Mouse (Mus musculus) naive thymus-derived CD4-positive, alpha-beta T cell, adult 2 months (primary cell): Measurements from ENCODE around the gene Atp6v0e.
A peak's percentile ranks its signal among the peaks of the same experiment; 100 is the strongest.

Experiments used
- DNase-seq: peaks from one replicate; pipeline ENCODE4 v3.0.0-alpha.2; 2011; ENCODE audit warnings: low read depth

Gene Atp6v0e

DNA sequence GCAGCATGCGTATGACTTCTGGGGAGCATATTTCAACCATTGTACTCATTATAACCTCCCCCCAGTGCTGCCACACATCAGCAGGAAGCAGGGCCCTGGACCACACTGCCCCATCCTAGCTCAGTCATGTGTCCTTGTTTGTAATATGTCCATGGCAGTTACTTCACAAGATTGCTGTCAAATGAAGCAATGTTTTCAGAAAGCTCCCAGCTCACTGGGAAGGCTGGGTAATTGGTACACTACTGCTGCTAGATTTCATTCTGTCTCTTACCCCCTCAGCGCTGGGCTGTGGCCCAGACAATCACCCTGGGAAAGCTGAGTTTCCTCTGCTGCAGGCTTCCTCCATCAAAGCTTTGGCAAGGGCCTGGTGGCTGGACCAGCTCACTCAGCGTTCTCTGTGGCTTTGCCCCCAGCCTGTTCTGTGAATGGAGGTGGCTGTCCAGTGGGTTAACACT, 22.7 kb upstream of the Atp6v0e start:
- DNase-seq, result no peak

DNA sequence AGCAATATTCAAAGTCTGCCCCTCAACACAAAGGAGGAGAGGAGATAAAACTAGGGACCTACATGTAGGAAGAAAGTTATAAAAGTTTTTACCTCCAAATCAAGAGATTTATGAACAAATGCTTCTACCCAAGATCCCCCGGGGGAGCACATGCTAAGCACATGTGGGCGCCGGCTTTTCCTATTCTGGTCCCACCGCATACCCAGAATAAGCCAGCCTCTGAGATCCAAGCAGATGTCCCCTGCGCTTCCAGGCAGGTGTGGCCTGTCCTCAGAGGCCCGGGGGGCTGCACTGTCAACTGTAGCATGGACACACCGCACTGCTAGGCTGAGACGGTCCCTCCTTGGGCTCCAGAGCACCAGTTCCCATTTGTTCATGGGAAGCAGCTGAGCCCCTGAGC, 19.6 kb upstream of the Atp6v0e start:
- DNase-seq, result no peak

DNA sequence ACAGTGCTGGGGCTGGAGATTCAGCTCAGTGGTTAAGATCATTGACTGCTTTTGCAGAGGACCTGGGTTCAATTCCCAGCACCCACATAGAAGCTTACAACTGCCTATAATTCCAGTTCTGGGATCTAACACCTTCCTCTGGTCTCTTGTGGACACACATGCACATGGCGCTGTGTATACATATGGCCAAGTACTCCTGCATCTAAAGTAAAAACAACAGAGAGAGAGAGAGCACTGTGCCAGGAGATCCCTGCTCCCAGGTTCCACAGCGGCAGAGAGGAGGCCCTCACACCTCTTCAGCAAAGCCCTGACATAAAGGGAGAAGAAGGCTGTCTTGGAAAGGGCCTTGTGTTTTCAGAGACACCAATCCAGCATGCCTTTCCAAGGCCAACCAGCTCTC, 19.0 kb upstream of the Atp6v0e start:
- no peak for DNase-seq

DNA sequence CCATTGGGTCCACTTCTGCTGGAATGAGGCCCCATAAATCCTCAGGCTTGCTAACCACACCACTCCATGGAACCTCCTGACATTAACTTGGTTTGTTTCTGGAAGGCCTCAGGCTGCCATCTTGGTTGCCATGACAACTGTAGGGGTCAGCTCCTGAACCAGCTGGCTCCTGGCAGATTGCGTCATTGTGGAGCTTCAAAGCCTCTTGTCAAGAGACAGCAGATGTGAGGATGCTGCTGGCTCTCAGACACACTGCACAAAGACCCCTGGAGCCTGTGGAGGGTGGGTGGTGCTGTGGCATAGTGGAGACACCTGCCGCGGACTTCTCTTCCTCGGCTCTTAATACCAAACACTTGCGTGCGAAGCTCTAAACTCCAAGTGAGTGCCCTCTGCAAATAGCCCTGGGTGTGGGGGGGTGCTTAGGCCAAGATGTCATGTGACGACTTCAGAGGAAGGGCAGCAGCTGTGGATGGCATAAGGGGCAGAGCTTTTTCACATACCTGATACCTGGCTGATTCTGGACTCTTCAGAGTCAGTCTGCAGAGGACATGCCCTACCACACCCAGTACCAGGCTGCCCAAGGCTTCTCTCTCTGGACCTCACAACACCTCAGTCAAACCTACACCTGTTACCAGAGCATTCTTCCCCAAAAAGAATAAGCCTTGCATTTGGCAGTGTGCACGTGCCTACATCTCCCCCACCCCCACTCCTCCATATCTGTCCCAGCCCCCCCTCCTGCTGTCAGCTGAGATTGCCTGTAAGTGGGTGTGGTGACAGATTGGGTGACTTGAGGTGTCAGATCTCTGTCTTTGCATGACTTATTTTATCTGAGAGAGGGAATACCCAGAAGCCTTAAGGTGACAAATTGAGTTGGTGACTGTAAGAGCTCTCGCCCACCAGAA, 18.3 kb upstream of the Atp6v0e start:
- no peak for DNase-seq

DNA sequence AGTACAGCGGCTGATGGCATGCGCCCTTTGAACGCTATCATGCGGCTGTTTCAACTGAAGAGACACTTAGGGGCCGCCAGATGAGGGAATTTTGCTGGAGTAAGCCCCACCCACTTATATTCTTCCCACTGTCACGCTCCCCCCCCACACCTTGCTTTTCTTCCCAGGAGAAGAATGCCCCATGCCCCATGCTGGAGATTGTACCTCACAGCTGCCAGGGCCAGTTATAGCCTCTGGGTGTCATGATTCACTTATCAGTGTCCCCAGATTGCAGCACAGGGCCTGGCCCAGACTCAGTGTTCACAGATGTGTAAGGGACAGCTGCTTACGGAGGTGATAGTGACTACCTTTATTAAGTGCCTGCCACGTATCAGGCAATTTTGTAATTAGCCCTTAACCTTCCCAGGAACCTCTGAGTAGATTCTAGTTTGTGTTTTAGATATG, 17.6 kb upstream of the Atp6v0e start:
- no peak for DNase-seq

DNA sequence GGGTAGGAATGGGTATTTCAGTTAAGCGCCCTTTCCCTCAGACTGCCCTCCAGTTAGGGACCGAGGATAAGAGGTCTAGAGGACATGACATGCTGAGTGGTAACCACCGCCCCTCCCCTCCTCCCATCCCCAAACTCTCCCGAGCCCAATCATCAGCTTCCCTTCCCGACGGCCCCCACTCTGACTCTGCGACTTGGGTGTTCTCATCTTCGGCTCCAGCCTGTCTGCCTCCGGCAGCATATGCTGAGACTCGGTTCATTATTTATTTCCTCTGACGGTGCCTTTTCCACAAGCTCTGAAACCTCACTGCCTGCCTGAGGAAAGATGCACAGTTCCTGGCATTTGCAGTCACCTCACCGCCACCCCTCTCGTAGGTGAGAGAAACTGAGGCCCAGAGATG, 15.7 kb upstream of the Atp6v0e start:
- no peak for DNase-seq

DNA sequence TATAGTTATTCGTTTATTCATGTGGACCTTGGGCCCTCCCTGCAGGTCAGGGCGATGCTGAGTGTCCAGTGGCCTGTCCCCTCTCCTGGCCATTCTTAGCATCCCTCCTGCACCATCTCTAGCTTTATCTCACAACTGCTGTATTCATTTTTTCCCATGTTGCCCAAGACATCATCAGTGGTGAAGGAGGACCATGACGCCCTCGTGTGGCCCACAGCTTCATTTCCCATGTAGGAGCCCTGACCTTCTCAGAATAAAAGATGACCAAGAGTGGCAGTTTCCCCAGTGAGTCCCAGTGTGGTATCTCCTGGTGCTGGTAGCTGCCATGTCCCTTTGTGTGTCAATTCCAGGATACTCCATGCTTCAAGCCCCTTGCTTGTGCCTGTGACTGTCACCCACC, 13.5 kb upstream of the Atp6v0e start:
- no peak for DNase-seq

DNA sequence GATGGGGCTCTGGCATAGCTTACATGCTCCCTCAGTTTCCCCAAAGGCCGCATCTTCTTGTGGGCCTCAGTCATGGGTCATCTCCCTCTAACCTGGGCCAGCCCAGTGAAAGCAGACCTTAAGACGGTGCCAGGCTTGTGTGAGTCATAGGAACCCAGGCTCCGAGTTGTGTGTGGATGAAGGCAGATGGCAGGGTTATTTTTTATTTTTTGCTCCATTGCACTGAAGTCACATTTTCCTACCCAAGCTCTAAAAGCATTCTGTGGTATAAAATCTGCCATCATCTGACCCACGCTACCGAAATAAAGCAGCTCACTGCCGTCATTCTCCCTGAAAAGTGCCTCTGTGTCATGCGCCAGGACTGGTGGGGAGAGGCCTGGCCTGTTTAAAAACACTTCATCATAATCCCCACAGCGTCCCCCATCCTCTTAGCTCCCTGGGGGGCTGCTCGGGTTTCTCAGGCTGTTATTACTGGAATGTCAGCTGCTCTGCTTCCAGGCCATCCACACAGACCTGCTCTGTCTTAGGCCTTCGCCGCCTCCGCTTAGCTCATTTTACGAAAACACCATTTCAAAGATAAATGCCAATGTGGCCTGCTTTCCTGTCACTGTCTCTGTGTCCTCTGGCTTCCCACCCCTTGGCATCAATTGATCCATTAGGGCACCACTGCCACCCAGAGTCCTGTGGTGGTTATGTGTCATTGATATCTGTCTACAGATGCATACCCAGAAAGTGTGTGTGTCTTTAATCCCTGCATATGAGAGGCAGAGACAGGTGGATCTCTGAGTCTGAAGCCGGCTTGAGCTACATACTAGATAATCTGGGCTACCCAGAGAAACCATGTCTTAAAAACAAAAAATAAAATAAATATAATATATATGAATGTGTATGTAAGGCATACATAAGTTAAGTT, 12.3 kb upstream of the Atp6v0e start:
- DNase-seq, result no peak

DNA sequence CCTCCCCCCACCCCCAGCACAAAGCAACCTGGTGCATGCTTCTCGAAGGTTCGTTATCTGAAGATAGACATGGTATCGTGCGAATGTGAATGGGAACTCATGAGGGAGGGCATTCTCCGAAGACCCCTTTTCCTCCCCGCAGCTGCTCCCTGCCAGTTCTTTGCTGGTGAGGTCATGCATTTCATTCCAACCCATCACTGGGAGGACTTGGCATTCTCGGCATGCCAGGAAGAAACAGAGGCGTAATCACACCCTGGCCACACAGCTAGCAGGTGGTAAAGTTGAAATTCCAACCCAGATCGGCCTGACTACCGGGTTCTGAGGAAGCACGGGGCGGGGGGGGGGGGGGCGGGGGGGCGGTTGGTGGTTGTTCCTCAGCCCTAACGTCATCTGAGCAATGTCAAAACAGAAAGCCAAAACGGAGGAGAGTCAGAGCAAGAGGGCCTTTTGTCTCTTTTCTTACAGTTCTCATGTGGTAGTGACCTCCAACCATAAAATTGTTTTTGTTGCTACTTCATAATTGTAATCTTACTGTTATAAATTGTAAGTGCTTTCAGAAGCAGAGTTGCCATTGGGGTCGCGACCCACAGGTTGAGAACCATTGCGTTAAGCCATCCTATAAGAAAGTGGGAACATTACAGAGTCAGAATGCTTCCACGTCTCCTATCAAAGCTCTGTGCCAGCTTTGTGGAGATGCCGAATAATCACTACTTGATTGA, 4.0 kb upstream of the Atp6v0e start:
- no peak for DNase-seq

DNA sequence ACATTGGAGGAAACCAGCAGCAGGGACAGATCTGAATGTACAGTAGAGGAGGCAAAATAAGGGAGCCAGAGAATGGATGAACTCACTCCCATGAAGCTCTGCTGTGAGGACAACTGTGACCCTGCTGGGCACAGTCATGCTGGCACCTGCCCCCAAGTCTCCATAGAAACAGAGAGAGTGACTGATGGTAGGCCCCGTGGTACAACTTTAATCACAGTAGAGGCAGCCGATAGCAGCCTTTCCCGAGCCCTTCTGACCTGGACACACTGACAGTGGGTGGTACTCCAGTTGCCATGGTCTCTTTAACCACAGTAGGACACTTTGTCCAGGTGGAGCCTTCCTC, 3.5 kb upstream of the Atp6v0e start:
- DNase-seq, result no peak

DNA sequence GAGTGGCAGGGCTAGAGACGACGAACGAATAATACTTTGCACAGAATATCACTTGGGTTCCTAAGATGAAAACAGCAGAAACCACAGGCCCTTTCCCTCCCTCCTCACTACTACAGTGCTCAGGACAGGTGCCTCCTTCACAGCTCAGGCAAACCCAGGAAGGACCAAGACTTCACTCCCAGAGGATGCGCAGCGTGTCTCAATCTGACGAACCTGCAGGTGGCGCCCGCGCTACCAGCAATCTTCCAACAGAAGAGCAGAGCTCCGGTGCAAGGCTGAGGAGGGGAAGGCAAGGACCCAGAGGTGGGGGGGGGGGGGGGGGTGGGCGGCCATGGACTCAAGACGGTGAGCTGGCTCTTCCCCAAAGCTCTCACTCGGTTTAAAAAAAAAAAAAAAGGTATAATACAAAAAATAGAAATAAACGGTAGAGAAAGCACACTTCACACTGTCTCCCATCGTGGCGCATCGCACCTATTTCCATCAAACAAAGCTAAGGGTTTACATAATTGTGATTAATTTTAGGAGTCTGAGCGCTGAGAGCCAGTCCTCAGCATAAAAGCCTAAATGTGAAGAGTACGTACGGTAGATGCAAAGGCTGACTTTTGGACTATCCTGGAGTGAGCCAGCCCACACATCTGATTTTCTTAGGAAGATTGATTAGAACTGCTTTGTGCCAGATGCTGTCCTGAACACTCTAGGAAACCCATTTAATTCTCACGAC, 2.7 kb upstream of the Atp6v0e start:
- DNase-seq, result peak; percentile 81

DNA sequence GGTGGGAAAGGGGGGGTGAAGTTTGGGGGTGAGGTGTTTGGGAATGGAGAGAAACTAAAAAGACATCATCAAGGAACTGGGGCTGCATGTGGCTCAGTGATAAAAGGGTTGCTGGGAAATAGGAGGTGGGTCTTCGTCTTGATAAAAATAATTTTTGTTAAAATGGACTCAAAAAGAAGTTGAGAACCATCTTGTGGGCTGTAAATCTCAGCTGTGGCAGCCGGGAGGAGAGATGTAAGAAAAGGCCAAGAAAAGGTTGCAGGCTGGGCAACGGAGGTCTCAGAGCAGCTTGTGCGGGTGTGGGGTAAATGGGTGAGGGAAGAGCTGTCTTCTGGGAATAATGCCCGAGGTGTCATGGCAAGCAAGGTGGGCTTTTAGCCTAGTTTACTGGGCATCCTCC, 827 bp upstream of the Atp6v0e start:
- no peak for DNase-seq

DNA sequence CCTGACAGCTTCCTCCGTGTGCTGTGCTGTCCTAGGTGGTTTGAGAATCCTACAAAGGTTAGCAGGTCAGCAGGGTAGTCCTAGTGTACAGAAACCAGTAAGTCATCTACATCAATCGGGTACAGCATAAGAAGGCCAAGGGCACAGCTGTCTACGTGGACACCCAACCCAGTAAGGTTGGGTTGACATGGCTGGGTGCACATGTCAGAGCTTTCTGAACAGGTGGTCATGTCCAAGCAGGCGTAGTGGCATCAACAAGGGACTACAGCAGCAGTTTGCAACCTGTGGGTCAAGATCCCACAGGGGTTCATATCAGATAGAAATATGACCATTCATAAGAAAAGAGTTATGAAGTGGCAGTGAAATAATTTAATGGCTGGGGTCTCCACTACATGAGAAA, 2.6 kb downstream of the Atp6v0e start:
- no peak for DNase-seq

DNA sequence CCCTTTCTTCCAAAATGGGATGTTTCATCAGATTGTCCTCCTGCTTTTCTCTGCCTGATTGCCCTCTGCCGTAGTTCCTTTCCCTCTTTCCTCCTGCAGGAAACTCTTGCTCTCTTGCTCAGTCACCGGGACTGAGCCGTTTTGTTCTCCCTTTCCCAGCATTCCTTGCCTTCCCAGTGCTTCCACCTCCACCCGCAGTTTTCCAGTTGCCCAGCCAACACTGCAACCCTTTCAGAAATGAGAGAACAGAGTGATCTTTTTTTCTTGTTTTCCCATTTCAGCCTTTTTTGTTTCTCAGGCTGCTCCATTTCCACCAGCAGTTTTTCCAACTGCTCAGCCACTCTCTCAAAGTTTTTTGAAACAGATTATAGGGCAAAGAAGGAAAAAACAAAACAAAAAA, 8.2 kb downstream of the Atp6v0e start:
- no peak for DNase-seq

DNA sequence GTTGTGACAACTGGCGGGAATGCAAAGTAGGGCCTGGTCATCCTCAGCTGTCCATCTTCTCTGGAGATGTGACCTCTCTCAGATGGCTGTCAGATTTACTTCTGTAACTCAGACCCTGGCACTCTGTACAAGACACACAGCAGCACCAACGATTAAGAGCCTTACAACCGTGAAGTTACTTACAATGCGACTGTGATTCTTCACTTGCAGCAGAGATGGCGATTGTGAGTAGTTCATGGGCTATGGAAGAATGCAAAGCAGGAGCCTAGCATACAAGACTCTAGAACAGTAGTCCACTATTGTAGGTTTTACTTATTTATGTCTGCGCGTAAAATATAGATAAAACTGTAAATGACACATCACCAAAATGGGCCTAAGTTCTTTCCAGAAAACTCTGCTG, 12.8 kb downstream of the Atp6v0e start:
- no peak for DNase-seq

DNA sequence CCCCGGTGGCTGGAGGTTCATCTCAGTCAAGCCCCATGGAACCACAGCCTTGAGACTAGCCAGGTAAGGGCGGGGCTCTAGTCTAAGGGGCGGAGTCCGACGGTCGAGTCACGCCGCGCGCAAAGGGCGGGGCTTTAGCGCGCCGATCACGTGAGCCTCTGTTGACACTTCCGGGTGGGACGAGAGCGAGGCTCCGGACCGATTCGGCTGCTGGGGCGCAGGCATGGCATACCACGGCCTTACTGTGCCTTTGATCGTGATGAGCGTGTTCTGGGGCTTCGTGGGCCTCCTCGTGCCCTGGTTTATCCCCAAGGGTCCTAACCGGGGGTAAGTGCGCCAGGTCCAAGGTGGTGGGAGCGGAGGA, 13.2 kb downstream of the Atp6v0e start:
- peak; percentile 96 for DNase-seq

DNA sequence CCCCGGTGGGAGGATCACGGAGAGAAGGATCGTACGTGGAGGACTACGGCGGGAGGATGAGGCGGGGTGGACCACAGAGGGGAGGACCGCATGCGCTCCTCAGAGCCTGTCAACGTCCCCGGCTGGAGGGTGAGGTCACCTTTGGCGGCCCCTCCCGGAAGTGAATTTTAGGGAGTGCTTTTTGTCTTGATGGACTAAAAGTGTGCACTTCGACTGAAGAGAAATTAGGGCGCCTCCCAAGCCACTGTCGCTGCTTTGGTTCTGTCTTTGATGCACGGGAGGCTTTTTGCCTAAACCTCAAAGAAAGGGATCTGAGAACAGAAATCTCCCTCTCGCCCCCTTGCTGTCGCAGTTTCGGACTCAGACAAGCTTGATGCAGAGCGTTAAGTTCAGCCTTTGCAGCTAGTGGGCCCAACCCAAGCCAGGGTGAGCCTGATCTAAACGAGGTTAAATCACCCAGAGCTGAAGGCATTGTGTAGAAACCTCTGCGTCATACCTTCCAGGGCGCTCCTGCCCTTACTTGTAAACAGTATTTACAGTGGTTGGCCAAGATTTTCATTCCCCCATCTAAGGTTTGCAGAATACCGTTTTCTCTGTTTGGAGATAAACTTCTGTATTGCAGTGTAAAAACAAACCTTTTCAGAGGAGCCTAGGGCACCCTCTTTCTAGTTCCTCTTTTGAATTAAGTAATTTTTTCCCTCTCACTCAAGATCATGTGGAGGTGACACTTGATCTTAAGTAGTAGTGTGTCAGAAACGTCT, 13.8 kb downstream of the Atp6v0e start:
- DNase-seq, result no peak

DNA sequence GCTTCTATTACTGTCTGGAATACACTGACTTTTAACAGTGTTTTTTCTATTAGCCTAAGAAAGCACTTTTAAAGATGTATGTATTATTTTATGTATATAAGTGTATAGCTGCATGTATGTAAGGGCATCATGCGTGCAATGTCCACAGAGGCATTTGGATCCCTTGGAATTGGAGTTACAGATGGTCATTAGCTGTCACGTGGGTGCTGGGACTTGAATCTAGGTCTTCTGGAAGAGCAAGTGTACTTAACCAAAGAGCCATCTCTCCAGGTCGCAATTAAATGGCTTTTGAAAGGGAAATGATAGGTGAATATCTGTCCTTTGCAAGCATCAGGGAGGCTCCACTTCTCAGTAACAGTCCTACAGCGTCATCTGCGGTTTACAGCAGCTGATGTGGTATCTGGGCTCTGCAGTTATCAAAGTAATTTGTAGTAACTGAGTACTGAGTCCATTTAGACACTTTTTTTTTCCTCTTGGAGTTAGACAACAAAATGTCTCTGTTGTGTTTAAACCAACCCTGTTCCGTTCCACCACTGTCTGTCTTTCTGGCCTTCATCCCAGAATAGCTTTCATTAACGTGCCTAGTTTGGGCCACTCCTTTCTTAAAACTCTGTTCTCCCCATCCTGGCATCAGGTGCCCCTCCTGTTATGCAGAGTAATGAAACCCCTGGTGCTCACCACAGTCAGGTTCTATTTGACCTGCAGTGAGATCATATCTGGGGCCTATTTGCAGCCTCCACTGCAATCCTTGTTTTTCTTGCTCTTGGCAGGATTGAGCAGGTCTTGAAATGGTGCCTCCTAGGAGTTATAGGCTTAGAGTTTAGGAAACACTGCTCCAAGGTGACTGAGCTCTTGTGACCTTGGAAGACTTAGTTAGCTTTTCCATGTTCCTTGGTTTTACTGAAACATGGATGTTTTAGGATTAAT, 14.9 kb downstream of the Atp6v0e start:
- peak; percentile 23 for DNase-seq

DNA sequence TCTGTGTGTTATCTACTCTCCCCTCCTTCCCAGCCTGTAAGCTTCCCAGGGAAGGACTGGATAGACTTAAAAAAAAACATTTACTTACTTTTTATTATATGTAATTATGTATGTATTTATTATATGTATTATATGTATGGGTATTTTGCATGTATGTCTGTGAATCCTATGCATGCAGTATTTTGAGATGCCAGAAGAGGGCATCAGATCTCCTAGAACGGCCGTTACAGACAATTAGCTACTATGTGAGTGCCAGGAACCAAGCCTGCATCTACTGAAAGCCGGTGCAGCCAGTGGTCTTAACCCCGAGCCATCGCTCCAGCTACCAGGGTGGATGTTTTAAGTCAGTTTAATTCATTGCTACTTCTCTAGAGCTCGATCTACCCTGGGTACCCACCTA, 18.2 kb downstream of the Atp6v0e start:
- DNase-seq, result no peak
